Mouse (Mus musculus) lung, postnatal 0 days (tissue): ENCODE data around the gene Ksr2.

Experiments used
- CTCF ChIP-seq: IDR thresholded peaks from 2 replicates; pipeline ENCODE4 v1.5.1; 2016; ENCODE audit warnings: antibody characterized with exemption, mild to moderate bottlenecking
- EP300 ChIP-seq: IDR thresholded peaks from 2 replicates; pipeline ENCODE4 v1.6.1; 2016; ENCODE audit warnings: antibody characterized with exemption, mild to moderate bottlenecking, control low read depth

- TF ChIP-seq CTCF (no peak), EP300 (no peak)
These were observed 29.3 kb downstream of the Ksr2 start for GRCm38 (mm10) chr5:117443141-117443540.
